Mouse (Mus musculus) left cerebral cortex, postnatal 10 days (tissue): ENCODE data around the gene Gstp1. TPM values are rescaled to one million over a fixed set of nuclear protein-coding genes. Genes with fewer than 3 reads are reported as not detected.

ENCODE experiments used
- DNase-seq, 2 experiments: peaks; one replicate each; pipeline ENCODE4 v3.0.0; 2021 to 2022; ENCODE audit warnings: low spot score in 2 of 2, mixed read lengths in 1 of 2; ENCODE audit errors: extremely low spot score in 1 of 2
- intact Hi-C: fragments of 180-260 bp; cut with DNase I; formaldehyde crosslinking; loops from one replicate; pipeline ENCODE4 v1.15.1; 2025
- total RNA-seq, 2 experiments: library from RNA; stranded (reverse); gene quantifications; 2 replicates each; pipeline ENCODE4 v1.2.3; 2021

Gene Gstp1
- total RNA-seq, 2 experiments from 2014 or later = 226 to 232 TPM

GRCm38 (mm10) chr19:3991562-3991961 lies 46.2 kb downstream of the Gstp1 start:
- no peak for DNase-seq
- intact Hi-C loops = no loop called here

DNA sequence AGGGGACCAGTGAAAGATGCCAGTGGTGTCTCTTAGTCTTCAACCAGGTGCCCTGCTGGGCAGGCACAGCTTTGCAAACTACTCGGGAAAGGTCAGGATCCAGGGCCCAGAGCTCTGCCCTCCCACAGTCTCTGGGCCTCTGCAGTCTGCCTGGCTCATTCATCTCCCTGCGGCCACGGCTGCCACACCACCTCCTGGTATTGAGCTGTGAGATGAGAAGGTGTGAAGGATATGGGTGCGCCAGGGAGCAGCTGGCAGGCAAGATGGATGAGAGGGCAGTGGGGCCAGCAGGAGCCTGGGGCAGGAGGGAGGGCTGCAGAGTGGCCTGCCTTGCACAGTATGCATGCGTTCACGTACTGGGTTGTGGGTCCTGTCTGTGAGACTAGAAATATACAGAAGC lies 47.0 kb downstream of the Gstp1 start:
- no peak for DNase-seq
- intact Hi-C loops = no loop called here

GRCm38 (mm10) chr19:3988750-3989149 lies 49.0 kb downstream of the Gstp1 start:
- intact Hi-C loops = no loop called here
- DNase-seq = no peak

- intact Hi-C loops = no loop called here
- DNase-seq = no peak
These were observed 49.7 kb downstream of the Gstp1 start for GRCm38 (mm10) chr19:3988066-3988465.

- DNase-seq = peak in 1 of 2 experiments; percentile 88
- intact Hi-C loops = no loop called here
These were observed 51.5 kb downstream of the Gstp1 start, which contains the start of gene Acy3 for GRCm38 (mm10) chr19:3986334-3986733. Gene Acy3 (plus strand): TSS chr19:3986570.

Other genes starting within 250 kb of the Gstp1 start
- gene Chka, start 186.2 kb downstream of the Gstp1 start, total RNA-seq = 10 to 100 TPM; 77.3 to 93.0 TPM
- 10 to 100 TPM; 14.2 to 22.4 TPM for gene Tcirg1, start 130.9 kb downstream of the Gstp1 start, total RNA-seq
- 100 to 1,000 TPM; 123 to 130 TPM for gene Ndufs8, start 125.2 kb downstream of the Gstp1 start, total RNA-seq
- gene Aldh3b1, start 108.2 kb downstream of the Gstp1 start, total RNA-seq = 1 to 10 TPM; 1.5 to 1.7 TPM
- 10 to 100 TPM; 15.0 to 16.3 TPM for gene Unc93b1, start 102.8 kb downstream of the Gstp1 start, total RNA-seq
- not detected for gene Aldh3b3, start 79.3 kb downstream of the Gstp1 start, total RNA-seq
- gene Aldh3b2, start 65.7 kb downstream of the Gstp1 start, total RNA-seq = 1 to 10 TPM; 2.3 to 2.4 TPM
- gene Acy3, start 51.4 kb downstream of the Gstp1 start, total RNA-seq = 1 to 10 TPM; 1.7 to 1.8 TPM
- not detected for gene Tbx10, start 45.2 kb downstream of the Gstp1 start, total RNA-seq
- gene Nudt8, start 37.4 kb downstream of the Gstp1 start, total RNA-seq = 10 to 100 TPM in 1 of 2 experiments, 1 to 10 TPM in 1; 9.7 to 11.2 TPM
- gene Gm49405, start 37.4 kb downstream of the Gstp1 start, total RNA-seq = 1 to 10 TPM in 1 of 2 experiments, under 1 TPM in 1; 0.81 to 1.4 TPM
- 1 to 10 TPM; 3.3 to 4.1 TPM for gene Doc2g, start 34.7 kb downstream of the Gstp1 start, total RNA-seq
- gene Ndufv1, start 25.2 kb downstream of the Gstp1 start, total RNA-seq = 100 to 1,000 TPM; 209 to 221 TPM
- gene Gstp2, start 8.0 kb upstream of the Gstp1 start, total RNA-seq = 10 to 100 TPM; 21.7 to 24.2 TPM
- gene Gstp3, start 21.6 kb upstream of the Gstp1 start, total RNA-seq = not detected
- gene Cabp2, start 43.6 kb upstream of the Gstp1 start, total RNA-seq = not detected
- gene Cdk2ap2, start 59.2 kb upstream of the Gstp1 start, total RNA-seq = 10 to 100 TPM; 20.4 to 21.6 TPM
- 100 to 1,000 TPM; 234 to 237 TPM for gene Pitpnm1, start 62.0 kb upstream of the Gstp1 start, total RNA-seq
- gene Aip, start 87.9 kb upstream of the Gstp1 start, total RNA-seq = 10 to 100 TPM; 74.2 to 83.5 TPM
- not detected for gene Gpr152, start 101.8 kb upstream of the Gstp1 start, total RNA-seq
- under 1 TPM in 1 of 2 experiments, not detected in 1; 0.24 TPM for gene Cabp4, start 106.0 kb upstream of the Gstp1 start, total RNA-seq
- 10 to 100 TPM; 80.4 to 92.7 TPM for gene Coro1b, start 110.6 kb upstream of the Gstp1 start, total RNA-seq
- gene Ptprcap, start 115.6 kb upstream of the Gstp1 start, total RNA-seq = 1 to 10 TPM in 1 of 2 experiments, under 1 TPM in 1; 0.65 to 2.0 TPM
- 10 to 100 TPM; 34.1 to 35.0 TPM for gene Rps6kb2, start 125.4 kb upstream of the Gstp1 start, total RNA-seq
- gene Carns1, start 137.5 kb upstream of the Gstp1 start, total RNA-seq = 1 to 10 TPM; 3.1 to 3.5 TPM
- 1 to 10 TPM; 2.0 to 3.5 TPM for gene Tbc1d10c, start 153.3 kb upstream of the Gstp1 start, total RNA-seq
- 100 to 1,000 TPM; 331 to 336 TPM for gene Ppp1ca, start 154.1 kb upstream of the Gstp1 start, total RNA-seq
- 1 to 10 TPM; 8.9 to 9.3 TPM for gene Rad9a, start 163.7 kb upstream of the Gstp1 start, total RNA-seq
- gene Clcf1, start 176.3 kb upstream of the Gstp1 start, total RNA-seq = 1 to 10 TPM; 1.5 to 1.7 TPM
- not detected for gene AC109138.7, start 176.4 kb upstream of the Gstp1 start, total RNA-seq
- 10 to 100 TPM; 12.8 to 16.2 TPM for gene Pold4, start 193.9 kb upstream of the Gstp1 start, total RNA-seq
- 10 to 100 TPM; 49.5 to 55.1 TPM for gene Ssh3, start 231.2 kb upstream of the Gstp1 start, total RNA-seq
- 10 to 100 TPM; 87.8 to 91.7 TPM for gene Ankrd13d, start 245.2 kb upstream of the Gstp1 start, total RNA-seq